Mouse (Mus musculus) embryonic facial prominence, embryonic 11.5 days (tissue): ENCODE results near the gene Rgs12. TPM values are rescaled to one million over a fixed set of nuclear protein-coding genes. Genes with fewer than 3 reads are reported as not detected.

Source experiments
- ATAC-seq: fragments of 200-750 bp; cut with Nextera tagmentation; replicated peaks from 2 replicates; pipeline ENCODE4 v1.8.0; 2017; ENCODE audit warnings: low read depth; ENCODE audit not compliant: insufficient number of reproducible peaks, low FRiP score, low TSS enrichment
- DNase-seq: peaks from one replicate; pipeline ENCODE4 v3.0.0-alpha.2; 2015; ENCODE audit warnings: low spot score
- H3K27ac ChIP-seq: fragments of 300-500 bp; sonication (generic); replicated peaks from 2 replicates; pipeline ENCODE4 v1.5.1; 2014; ENCODE audit warnings: mild to moderate bottlenecking, low read depth, low read length, control low read depth
- H3K27me3 ChIP-seq: fragments of 300-500 bp; sonication (generic); 2 replicates; pipeline ENCODE4 v1.6.1; 2014; ENCODE audit warnings: mild to moderate bottlenecking, low read length, moderate library complexity, mixed read lengths; ENCODE audit not compliant: control insufficient read depth, insufficient read depth
- H3K36me3 ChIP-seq: fragments of 300-500 bp; sonication (generic); replicated peaks from 2 replicates; pipeline ENCODE4 v1.6.1; 2014; ENCODE audit warnings: low read depth, mild to moderate bottlenecking, low read length, moderate library complexity, mixed read lengths; ENCODE audit not compliant: control insufficient read depth, insufficient read depth
- H3K4me1 ChIP-seq: fragments of 300-500 bp; sonication (generic); 2 replicates; pipeline ENCODE4 v1.6.1; 2014; ENCODE audit warnings: low read length, mixed read lengths; ENCODE audit not compliant: control insufficient read depth, insufficient read depth
- H3K4me2 ChIP-seq: fragments of 300-500 bp; sonication (generic); 2 replicates; pipeline ENCODE4 v1.6.1; 2014; ENCODE audit warnings: low read depth, mild to moderate bottlenecking, control low read depth, low read length, moderate library complexity
- H3K4me3 ChIP-seq: fragments of 300-500 bp; sonication (generic); 2 replicates; pipeline ENCODE4 v1.5.1; 2014; ENCODE audit warnings: low read depth, low read length, control low read depth
- H3K9ac ChIP-seq: fragments of 300-500 bp; sonication (generic); replicated peaks from 2 replicates; pipeline ENCODE4 v1.6.1; 2014; ENCODE audit warnings: mild to moderate bottlenecking, control low read depth, low read length
- H3K9me3 ChIP-seq: fragments of 300-500 bp; sonication (generic); replicated peaks from 2 replicates; pipeline ENCODE4 v1.6.1; 2016; ENCODE audit warnings: mild to moderate bottlenecking, low read length, inconsistent platforms, mixed read lengths; ENCODE audit not compliant: control insufficient read depth
- WGBS: fragments of 180-500 bp; shearing (Covaris S2); extraction: QIAGEN DNeasy Blood & Tissue Kit; methylation state at CpG from one replicate; pipeline ENCODE4 v1.1.7; 2014; 5-methylcytosine and 5-hydroxymethylcytosine counted together
- polyA plus RNA-seq: library from polyadenylated mRNA; unstranded; fragments of >200 nt; fragmentation: Nextera tagmentation; extraction: Ambion mirVana; gene quantifications from 2 replicates; pipeline ENCODE4 v1.2.1, GENCODE M21; 2014

The Rgs12 gene
- polyA plus RNA-seq, 1 experiment from 2014 or later, result 33.7 TPM

DNA sequence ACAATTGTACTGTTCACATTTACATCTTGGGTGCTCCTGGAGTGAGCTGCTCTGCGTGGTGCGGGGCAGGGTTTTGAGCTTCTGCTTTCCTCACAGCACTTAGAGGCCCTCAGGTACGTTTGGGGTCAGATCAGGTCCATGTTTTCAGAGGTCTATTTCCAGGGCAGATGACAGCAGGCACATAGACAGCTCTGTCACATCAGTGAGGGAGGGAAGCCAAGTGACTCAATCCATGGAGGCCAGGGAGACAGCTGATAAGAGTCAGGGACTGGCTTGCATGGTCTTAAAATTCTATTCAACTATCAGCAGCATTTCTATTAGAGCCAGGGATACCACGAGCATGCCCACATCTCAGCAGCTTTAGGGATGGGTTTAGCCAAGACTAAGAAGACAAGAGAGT is 59.9 kb downstream of the Rgs12 start:
- no peak for ATAC-seq
- H3K9ac ChIP-seq, result no peak overlapping the region
- no peaks in the 10 kb centered on the region for H3K27me3 ChIP-seq
- no peaks in the 10 kb centered on the region for H3K9me3 ChIP-seq
- H3K36me3 ChIP-seq, result no peaks in the 10 kb centered on the region; the same call in 1 of the 2 replicates
- no peak overlapping the region for H3K4me2 ChIP-seq
- no peak for DNase-seq
- H3K4me3 ChIP-seq, result no peak overlapping the region
- WGBS, result 94% methylated on average over 4 of the region's 4 CpGs
- no peak overlapping the region for H3K27ac ChIP-seq
- H3K4me1 ChIP-seq, result no peaks in the 10 kb centered on the region

DNA sequence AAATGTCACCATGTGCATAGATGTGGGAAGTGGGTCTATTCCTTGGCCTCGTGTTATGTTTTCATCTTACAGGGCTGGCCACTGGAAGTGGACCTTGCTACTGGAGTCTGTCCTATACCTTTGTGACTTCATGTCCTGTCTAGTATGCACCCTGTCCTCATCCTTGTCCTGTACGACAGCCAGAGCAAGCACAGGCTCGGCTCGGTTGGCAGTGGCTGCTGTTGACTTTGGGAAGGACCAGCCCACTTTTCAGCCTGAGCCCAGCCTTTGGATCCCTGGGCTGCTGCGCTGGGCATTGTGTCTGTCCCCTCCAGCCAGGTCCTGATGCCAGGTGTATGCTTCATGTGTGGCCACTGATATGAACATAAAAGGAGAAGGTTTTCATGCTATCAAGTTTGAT is 61.4 kb downstream of the Rgs12 start:
- WGBS, result 77% methylated on average over 5 of the region's 5 CpGs

DNA sequence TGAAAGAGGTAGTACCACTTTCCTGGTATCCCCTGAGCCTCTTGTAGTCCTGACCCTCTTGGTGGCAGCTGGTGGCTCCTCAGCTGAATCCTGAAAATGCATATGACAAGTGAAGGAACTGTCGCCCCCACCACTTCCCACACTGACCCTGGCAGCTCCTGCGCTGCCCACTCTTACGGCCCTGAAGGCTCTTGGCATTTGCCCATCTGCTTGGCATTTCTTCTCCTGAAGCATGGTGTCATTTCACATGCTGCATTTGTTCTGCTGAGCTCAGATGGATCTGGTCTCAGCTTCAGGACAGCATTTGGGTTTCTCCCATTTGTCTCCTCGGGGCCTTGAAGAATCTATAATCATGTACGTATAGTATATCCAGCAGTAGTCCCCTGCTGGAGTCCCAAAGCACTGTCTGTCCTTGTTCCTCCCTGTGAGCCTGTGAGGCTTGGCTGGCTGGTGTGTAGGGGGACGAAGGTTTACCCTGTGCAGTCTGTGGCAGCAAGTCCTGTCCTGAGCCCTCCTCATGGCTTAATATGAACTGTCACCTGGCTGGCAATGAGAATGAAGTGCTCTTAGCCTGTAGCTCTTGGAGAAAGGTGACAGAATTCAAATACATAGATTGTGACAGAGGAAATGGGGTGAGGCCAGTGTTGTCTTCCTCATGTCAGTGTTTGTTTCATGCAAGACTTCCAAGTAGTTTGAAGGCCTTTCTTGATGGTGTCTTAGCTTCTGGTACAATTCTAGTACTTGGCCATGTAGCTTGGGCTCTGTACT is 62.1 kb downstream of the Rgs12 start:
- 95% methylated on average over 6 of the region's 6 CpGs for WGBS
- Histone ChIP-seq H3K36me3 (no peaks in the 10 kb centered on the region; the same call in 1 of the 2 replicates), H3K4me1 (no peaks in the 10 kb centered on the region), H3K9ac (no peak overlapping the region), H3K4me2 (no peak overlapping the region), H3K9me3 (no peaks in the 10 kb centered on the region), H3K27ac (no peak overlapping the region), H3K27me3 (no peaks in the 10 kb centered on the region), H3K4me3 (no peak overlapping the region)
- ATAC-seq (no peak), DNase-seq (no peak)

More for the DNA sequence above, 61.4 kb downstream of the Rgs12 start:
- Histone ChIP-seq H3K4me2 (no peak overlapping the region), H3K4me1 (no peaks in the 10 kb centered on the region), H3K9ac (no peak overlapping the region), H3K9me3 (no peaks in the 10 kb centered on the region), H3K4me3 (no peak overlapping the region), H3K36me3 (no peaks in the 10 kb centered on the region; the same call in 1 of the 2 replicates), H3K27me3 (no peaks in the 10 kb centered on the region), H3K27ac (no peak overlapping the region)
- ATAC-seq, result no peak
- no peak for DNase-seq

DNA sequence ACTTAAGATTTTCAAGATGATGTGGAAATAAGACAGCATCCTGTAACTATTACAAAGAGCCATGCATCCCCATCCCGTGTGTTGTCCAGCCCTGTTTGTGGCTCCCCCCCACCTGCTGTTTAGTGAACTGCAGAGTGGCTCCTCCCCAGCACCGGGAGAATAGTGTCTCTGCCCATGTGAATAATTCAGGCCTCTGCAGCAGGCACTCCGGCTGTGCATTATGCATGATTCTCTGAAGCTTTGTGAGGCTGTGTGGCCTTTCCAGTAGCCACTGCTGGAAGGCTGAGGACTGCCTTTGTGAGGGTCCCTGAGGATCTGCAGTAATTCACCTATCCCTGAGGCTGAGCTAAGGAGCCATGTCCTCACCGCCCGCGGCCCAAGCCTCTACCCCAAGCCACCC is 64.8 kb downstream of the Rgs12 start:
- H3K4me2 ChIP-seq, result no peak overlapping the region
- no peak for DNase-seq
- ATAC-seq, result no peak
- no peaks in the 10 kb centered on the region; the same call in 1 of the 2 replicates for H3K4me1 ChIP-seq
- H3K36me3 ChIP-seq, result no peaks in the 10 kb centered on the region
- H3K27ac ChIP-seq, result no peak overlapping the region
- no peak overlapping the region for H3K9ac ChIP-seq
- no peaks in the 10 kb centered on the region for H3K9me3 ChIP-seq
- no peaks in the 10 kb centered on the region for H3K27me3 ChIP-seq
- 70% methylated on average over 6 of the region's 6 CpGs for WGBS
- no peak overlapping the region for H3K4me3 ChIP-seq

DNA sequence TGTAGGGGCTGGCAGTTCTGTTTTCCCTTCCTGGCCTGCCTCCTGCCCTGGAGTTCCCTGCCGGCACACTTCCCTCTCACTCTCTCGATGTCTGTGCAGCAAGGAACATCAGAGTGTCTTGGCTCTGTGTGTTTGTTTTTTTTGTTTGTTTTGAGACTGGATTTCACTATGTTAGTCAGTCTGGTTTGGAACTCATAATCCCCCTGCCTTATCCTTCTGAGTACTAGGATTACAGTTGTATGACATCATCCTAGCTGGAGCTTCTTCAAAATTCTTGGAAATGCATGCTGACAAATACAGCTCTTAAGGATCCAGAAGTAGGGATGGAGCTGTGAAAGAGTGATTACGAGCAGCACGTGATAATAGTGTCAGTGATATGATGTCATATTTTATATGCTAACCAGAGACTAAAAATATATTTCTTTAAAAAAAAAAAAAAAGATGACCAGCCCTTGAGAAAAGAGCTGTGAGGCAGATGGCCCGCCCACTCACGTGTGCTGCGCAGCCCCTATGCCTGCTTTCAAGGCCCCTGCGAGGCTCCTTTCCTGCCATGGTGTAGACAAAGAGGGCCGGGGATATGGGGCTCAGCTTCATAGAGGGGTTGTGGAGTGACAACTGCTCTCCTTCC is 70.5 kb downstream of the Rgs12 start:
- DNase-seq, result no peak
- 80% methylated on average over 9 of the region's 9 CpGs for WGBS
- no peak overlapping the region for H3K4me2 ChIP-seq
- H3K4me1 ChIP-seq, result no peaks in the 10 kb centered on the region; the same call in 1 of the 2 replicates
- no peak overlapping the region for H3K4me3 ChIP-seq
- H3K27ac ChIP-seq, result no peak overlapping the region
- H3K9me3 ChIP-seq, result no peaks in the 10 kb centered on the region
- no peak for ATAC-seq
- H3K27me3 ChIP-seq, result no peaks in the 10 kb centered on the region
- peaks cover 6% of the 10 kb centered on the region for H3K36me3 ChIP-seq
- H3K9ac ChIP-seq, result no peak overlapping the region

DNA sequence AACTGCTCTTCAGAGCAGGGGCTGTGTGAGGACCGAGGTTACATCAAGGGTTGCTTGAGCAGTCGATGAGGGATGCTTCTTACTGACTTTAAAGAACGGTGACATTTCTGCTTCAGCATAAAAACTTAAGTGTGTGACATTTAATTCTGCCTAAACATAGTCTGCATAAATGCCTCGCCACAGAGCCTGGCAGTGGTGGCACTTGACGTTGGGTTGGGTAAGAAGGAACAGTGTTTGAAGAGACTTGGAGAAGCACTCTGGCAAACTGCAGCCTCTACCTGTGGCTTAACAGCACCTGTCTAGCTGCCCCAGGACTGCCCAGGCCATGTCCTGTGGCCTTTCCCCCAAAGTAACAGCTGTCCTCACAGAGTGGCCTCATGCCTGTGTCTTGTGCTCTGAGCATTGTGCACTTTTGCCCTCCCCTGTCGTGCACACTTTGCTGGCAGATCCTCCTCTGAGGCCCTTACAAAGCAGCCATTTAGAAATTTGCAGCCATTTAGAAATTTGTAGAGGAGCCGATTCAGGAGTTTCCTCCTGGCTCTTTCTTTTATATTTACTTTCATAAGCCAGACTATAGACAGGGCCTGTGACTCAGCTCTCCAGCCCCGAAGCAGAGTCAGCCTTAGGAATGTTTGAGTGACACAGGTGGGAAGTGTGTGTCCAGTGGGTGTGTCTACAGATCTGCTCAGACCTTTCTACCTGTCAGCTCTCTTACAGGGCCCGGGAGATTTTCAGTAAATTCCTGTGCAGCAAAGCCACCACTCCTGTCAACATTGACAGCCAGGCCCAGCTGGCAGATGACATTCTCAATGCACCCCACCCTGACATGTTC is 71.4 kb downstream of the Rgs12 start:
- no peak overlapping the region for H3K27ac ChIP-seq
- no peak overlapping the region for H3K4me3 ChIP-seq
- no peaks in the 10 kb centered on the region for H3K27me3 ChIP-seq
- no peak overlapping the region for H3K4me2 ChIP-seq
- DNase-seq (no peak), ATAC-seq (no peak)
- WGBS, result 76% methylated on average over 9 of the region's 9 CpGs
- no peaks in the 10 kb centered on the region; the same call in 1 of the 2 replicates for H3K4me1 ChIP-seq
- H3K36me3 ChIP-seq, result peaks cover 6% of the 10 kb centered on the region
- H3K9me3 ChIP-seq, result no peaks in the 10 kb centered on the region
- no peak overlapping the region for H3K9ac ChIP-seq

DNA sequence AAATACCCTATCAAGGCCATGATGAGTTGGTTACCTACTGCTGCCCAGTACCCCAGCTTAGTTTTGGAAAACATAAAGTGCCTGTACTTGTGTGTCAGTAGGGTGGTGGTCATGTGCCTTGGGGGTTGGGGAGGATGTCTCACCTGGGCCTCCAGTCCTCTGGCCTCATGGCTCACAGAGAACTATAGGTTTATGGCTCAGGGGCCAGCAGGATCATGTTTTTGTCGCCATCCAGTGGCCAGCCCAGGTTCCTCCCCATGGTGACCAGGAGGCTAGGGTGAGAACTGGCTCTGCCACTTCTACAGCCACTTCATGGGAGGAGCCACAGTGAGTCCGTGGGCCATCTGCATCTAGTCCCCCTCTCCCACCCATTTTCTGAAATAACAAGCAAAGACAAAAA is 75.7 kb downstream of the Rgs12 start:
- WGBS, result 19% methylated on average over 2 of the region's 2 CpGs
- no peak overlapping the region for H3K4me3 ChIP-seq
- no peaks in the 10 kb centered on the region for H3K9me3 ChIP-seq
- DNase-seq (peak; percentile 45), ATAC-seq (no peak)
- no peak overlapping the region for H3K27ac ChIP-seq
- H3K4me2 ChIP-seq, result no peak overlapping the region
- no peaks in the 10 kb centered on the region for H3K27me3 ChIP-seq
- H3K4me1 ChIP-seq, result no peaks in the 10 kb centered on the region
- H3K9ac ChIP-seq, result no peak overlapping the region
- peaks cover 17% of the 10 kb centered on the region for H3K36me3 ChIP-seq
